Mouse (Mus musculus): ENCODE data around the gene Plcb1.

- TF ChIP-seq GATA1 (IDR thresholded peaks at IDR 0.05; ENCODE audit: borderline replicate concordance, low read length) (no peak), FLI1 (IDR thresholded peaks at IDR 0.05; ENCODE audit: low read length) (no peak)
Observed at GRCm38 (mm10) chr2:134856239-134856638, 70.4 kb downstream of the Plcb1 start.

Data from megakaryocyte, embryonic 14.5 days (primary cell).